Mouse (Mus musculus): ENCODE measurements at regions not wholly inside any gene's neighbourhood (a gene's known extent, or its start where the extent isn't known, plus 50 kb on each side); places are given as distances from the start of the nearest gene placed in this dataset.

DNA sequence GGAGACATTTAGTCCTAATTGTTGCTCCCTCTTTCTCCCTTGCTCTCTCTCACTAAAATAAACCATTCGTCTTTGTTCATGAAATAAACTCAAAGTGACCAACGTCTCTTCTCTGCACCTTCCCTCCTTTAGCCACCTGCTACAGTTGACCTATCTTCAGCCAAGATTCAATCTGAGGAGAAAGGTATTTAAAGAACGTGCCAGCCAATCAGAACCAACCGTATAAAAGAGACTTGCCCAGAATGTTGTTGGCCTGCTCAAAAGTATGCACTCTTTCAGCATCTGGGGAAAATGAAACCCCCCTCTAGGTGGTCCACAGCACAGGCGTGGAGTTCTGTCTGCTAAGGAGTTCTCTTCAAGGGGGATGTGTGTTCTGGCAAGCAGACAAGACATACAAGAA, 60.0 kb upstream of the Fer start:
- DNase-seq: no peak

DNA sequence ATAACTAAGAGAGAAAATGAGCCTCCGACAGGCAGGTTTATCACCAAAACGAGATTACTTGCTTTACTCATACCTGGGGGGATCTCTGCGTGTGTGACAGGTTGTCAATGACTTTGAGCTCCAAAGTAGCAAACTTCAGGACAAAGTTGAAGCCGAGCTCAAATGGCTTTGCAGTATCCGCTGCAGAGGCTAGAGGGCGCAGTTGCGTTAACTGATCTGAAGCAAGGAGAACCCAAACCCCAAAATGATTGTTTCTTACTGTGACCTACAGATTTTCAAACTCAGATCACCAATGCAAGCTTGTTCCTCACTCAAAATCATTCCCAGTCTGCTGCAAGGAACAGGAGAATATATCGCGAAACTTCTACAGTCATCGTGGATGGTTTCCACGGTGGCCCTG, 59.3 kb upstream of the Fer start:
- peak; percentile 77 for DNase-seq

DNA sequence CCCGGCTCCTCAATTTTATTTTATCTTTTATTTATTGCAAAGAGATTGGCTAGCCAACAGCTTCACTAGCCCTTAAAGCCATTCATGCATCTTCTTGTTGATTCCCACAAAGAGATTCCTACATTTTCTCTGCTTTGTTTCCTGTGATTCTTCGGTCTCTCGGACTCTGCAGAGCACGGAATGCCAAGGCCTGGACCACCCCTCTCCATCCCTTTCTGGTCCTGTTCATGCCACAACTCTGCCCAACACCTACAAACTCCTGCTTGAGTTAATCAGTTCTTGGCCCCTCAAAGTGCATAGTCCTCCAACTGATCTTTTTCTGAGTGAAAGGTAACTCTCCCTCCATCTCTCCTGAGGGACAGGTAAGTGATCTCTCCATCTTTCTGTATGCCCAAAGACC, 58.4 kb upstream of the Fer start:
- DNase-seq: no peak

DNA sequence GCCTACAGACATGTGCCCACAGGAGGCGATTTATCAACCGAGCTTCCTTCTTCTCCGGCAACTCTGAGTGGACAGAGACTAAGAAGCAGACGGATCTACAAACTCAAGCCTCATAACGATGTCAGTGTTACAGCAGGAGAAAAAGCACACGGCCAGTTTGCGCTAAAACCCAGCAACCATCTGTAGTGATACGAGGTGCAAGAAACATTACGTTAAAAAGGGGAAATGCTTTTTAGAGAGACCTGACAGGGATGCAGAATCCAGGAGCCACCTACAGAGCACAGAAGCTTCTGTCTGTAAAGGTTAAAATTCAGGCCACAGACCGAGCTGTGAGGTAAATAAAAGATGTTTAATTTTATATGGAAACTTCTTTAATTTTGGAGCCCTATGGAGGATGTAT, 56.5 kb upstream of the Fer start:
- DNase-seq: no peak

DNA sequence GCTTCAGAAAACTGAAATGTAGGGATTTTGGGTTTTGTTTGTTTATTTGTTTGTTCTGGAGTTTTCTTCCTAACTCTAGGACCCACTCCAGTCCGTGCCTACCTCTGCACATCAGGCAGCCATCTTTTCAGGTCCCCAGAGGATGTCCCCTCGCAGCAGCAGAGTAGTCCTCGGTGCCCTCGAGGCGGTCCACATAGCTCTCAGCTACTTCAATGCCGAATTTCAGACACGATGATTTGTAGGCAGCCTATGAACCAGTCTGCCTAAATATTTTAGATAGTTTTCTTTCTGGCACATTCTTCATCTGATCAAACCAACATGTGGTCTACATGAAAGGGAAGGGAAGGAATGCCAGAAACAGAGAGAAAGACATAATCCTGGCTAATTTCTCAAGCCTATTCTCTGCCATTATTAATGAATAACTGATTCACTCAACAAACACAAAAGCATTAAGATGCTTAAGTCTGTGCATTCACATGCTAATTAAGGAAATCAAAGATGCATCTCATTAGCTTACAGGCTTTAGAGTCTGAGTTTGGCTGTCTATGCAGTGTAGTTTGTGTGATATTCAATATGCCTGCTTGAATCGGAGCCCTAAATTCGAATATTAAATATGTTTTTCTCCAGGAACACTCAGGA, 55.2 kb upstream of the Fer start:
- DNase-seq: no peak

DNA sequence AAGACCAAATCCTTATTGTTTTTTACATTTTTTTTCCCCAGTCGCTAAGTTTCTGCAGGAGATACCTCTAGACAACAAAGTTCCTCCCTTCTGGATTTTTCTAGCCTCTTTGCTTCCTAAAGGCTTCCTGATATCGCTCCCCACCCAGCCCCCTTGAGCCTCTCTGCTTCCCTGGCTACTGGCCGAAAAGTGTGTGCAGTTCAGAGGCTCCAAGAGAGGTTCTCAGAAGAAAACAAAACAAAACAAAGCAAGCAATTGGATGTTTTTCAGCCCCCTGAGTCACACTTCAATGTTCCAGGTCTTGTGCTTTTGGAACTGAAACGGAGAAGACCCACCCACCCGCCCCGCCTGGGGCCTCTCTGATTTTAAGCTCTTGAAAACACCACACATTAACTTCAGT, 54.1 kb upstream of the Fer start:
- no peak for DNase-seq

DNA sequence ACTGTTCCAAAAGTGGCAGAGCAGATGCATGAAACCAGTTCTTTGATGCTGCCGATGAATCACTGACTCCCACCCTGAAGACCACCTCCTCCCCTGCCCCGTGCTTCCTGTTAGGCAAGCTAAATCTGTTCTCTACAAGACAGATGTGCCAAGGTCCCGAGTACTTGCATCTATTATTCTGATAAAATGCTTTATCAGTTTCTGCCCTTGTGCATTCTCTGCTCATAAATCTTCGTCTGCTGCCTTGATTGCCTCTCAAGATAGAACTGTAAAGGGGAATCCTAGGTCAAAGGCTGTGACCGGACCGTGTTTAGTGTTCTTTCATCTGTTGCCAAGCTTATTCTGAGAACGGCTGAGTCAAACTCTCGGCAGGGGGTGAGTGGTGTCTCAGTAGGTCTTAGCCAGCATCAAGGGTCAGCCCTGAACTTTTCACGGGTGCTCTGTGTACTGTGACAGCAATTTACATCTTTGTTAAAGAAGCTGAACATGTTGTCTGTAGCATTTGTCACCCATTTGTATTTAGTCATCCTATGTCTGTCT, 51.5 kb upstream of the Fer start:
- no peak for DNase-seq

DNA sequence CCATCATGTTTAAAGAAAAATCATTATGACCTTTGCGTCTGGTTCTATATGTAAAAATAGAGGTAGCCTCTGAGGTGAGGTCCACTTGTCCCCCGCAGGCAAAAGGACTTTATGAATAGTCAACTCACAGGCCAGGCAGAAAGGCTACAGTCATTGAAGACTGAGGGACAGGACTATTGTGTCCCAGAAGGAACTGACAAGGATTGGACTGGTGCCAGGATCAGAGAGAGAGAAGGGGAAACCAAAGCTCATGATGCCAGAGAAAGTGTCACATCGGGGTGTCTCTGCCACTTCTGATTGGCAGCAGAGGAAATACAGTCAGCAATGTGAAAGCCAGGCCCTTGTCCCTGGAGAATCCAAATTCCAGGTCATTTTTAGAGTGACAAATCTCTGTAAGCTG, 50.3 kb upstream of the Fer start:
- no peak for DNase-seq
